Mouse (Mus musculus) hindbrain, embryonic 16.5 days (tissue): ENCODE data around the gene Hcar2. TPM values are rescaled to one million over a fixed set of nuclear protein-coding genes. Genes with fewer than 3 reads are reported as not detected.

Experiments used
- ATAC-seq: fragments of 200-750 bp; cut with Nextera tagmentation; 2 replicates; pipeline ENCODE4 v1.8.0; 2017; ENCODE audit warnings: moderate TSS enrichment, moderate library complexity
- H3K27ac ChIP-seq: fragments of 300-500 bp; sonication (generic); 2 replicates; pipeline ENCODE4 v1.5.1; 2014; ENCODE audit warnings: low read depth, mild to moderate bottlenecking, control low read depth, low read length, moderate library complexity
- H3K27me3 ChIP-seq: fragments of 300-500 bp; sonication (generic); replicated peaks from 2 replicates; pipeline ENCODE4 v1.6.1; 2014; ENCODE audit warnings: low read length; ENCODE audit not compliant: control insufficient read depth, insufficient read depth
- H3K36me3 ChIP-seq: fragments of 300-500 bp; sonication (generic); 2 replicates; pipeline ENCODE4 v1.6.1; 2014; ENCODE audit warnings: mild to moderate bottlenecking, low read length, moderate library complexity, mixed read lengths; ENCODE audit not compliant: control insufficient read depth, insufficient read depth
- H3K4me1 ChIP-seq: fragments of 300-500 bp; sonication (generic); 2 replicates; pipeline ENCODE4 v1.6.1; 2014; ENCODE audit warnings: low read depth, low read length; ENCODE audit not compliant: control insufficient read depth, insufficient read depth
- H3K4me2 ChIP-seq: fragments of 300-500 bp; sonication (generic); 2 replicates; pipeline ENCODE4 v1.6.1; 2014; ENCODE audit warnings: mild to moderate bottlenecking, low read length, control low read depth, moderate library complexity
- H3K4me3 ChIP-seq: fragments of 300-500 bp; sonication (generic); 2 replicates; pipeline ENCODE4 v1.5.1; 2014; ENCODE audit warnings: mild to moderate bottlenecking, low read length, control low read depth, moderate library complexity
- H3K9ac ChIP-seq: fragments of 300-500 bp; sonication (generic); 2 replicates; pipeline ENCODE4 v1.6.1; 2014; ENCODE audit warnings: low read depth, mild to moderate bottlenecking, control low read depth, low read length, moderate library complexity
- H3K9me3 ChIP-seq: fragments of 300-500 bp; sonication (generic); 2 replicates; pipeline ENCODE4 v1.6.1; 2014; ENCODE audit warnings: mild to moderate bottlenecking, low read length, moderate library complexity; ENCODE audit not compliant: control insufficient read depth
- WGBS: fragments of 180-500 bp; shearing (Covaris S2); extraction: QIAGEN DNeasy Blood & Tissue Kit; methylation state at CpG from one replicate; pipeline ENCODE4 v1.1.7; 2014; 5-methylcytosine and 5-hydroxymethylcytosine counted together
- polyA plus RNA-seq: library from polyadenylated mRNA; unstranded; fragments of >200 nt; fragmentation: Nextera tagmentation; extraction: Ambion mirVana; gene quantifications from 2 replicates; pipeline ENCODE4 v1.2.1, GENCODE M21; 2015

The Hcar2 gene
- polyA plus RNA-seq, 1 experiment from 2014 or later, result not detected

- Histone ChIP-seq H3K27ac (no peak overlapping the region), H3K4me2 (no peak overlapping the region), H3K9ac (no peak overlapping the region), H3K4me1 (no peaks in the 10 kb centered on the region), H3K36me3 (no peaks in the 10 kb centered on the region), H3K4me3 (no peak overlapping the region), H3K27me3 (no peaks in the 10 kb centered on the region), H3K9me3 (no peaks in the 10 kb centered on the region)
- no peak for ATAC-seq
- 42% methylated on average over 4 of the region's 4 CpGs for WGBS
Measured at GRCm38 (mm10) chr5:123843816-123844215, 21.5 kb downstream of the Hcar2 start.

- no peak for ATAC-seq
- Histone ChIP-seq H3K4me1 (no peaks in the 10 kb centered on the region), H3K36me3 (no peaks in the 10 kb centered on the region), H3K4me3 (no peak overlapping the region), H3K9me3 (no peaks in the 10 kb centered on the region), H3K9ac (no peak overlapping the region), H3K4me2 (no peak overlapping the region), H3K27me3 (no peaks in the 10 kb centered on the region), H3K27ac (no peak overlapping the region)
- WGBS, result 69% methylated on average over 3 of the region's 3 CpGs
Measured at GRCm38 (mm10) chr5:123842935-123843282, 22.4 kb downstream of the Hcar2 start.

GRCm38 (mm10) chr5:123842221-123842934, 22.9 kb downstream of the Hcar2 start:
- 69% methylated on average over 11 of the region's 11 CpGs for WGBS
- H3K9ac ChIP-seq, result no peak overlapping the region
- H3K27ac ChIP-seq, result no peak overlapping the region
- H3K27me3 ChIP-seq, result no peaks in the 10 kb centered on the region
- no peaks in the 10 kb centered on the region for H3K9me3 ChIP-seq
- no peaks in the 10 kb centered on the region for H3K4me1 ChIP-seq
- H3K4me3 ChIP-seq, result no peak overlapping the region
- ATAC-seq, result no peak
- no peaks in the 10 kb centered on the region for H3K36me3 ChIP-seq
- H3K4me2 ChIP-seq, result no peak overlapping the region

- WGBS, result 42% methylated on average over 4 of the region's 4 CpGs
- H3K27me3 ChIP-seq, result no peaks in the 10 kb centered on the region
- H3K27ac ChIP-seq, result no peak overlapping the region
- no peaks in the 10 kb centered on the region for H3K36me3 ChIP-seq
- no peak overlapping the region for H3K9ac ChIP-seq
- no peaks in the 10 kb centered on the region for H3K9me3 ChIP-seq
- no peaks in the 10 kb centered on the region for H3K4me1 ChIP-seq
- ATAC-seq, result no peak
- H3K4me2 ChIP-seq, result no peak overlapping the region
- H3K4me3 ChIP-seq, result no peak overlapping the region
Measured at GRCm38 (mm10) chr5:123837371-123837770, 27.9 kb downstream of the Hcar2 start.

- Histone ChIP-seq H3K9me3 (no peaks in the 10 kb centered on the region), H3K27me3 (no peaks in the 10 kb centered on the region), H3K4me3 (no peak overlapping the region), H3K9ac (no peak overlapping the region), H3K4me2 (no peak overlapping the region), H3K36me3 (no peaks in the 10 kb centered on the region), H3K4me1 (no peaks in the 10 kb centered on the region), H3K27ac (no peak overlapping the region)
- no peak for ATAC-seq
- WGBS, result 84% methylated on average over 3 of the region's 3 CpGs
Measured at GRCm38 (mm10) chr5:123834836-123835235, 30.5 kb downstream of the Hcar2 start.

GRCm38 (mm10) chr5:123832309-123832708, 33.0 kb downstream of the Hcar2 start:
- ATAC-seq, result no peak
- no peak overlapping the region for H3K9ac ChIP-seq

GRCm38 (mm10) chr5:123827659-123828091, 37.6 kb downstream of the Hcar2 start:
- Histone ChIP-seq H3K9me3 (no peaks in the 10 kb centered on the region), H3K4me3 (no peak overlapping the region), H3K9ac (no peak overlapping the region), H3K27ac (no peak overlapping the region), H3K36me3 (no peaks in the 10 kb centered on the region), H3K4me2 (no peak overlapping the region), H3K4me1 (no peaks in the 10 kb centered on the region), H3K27me3 (no peaks in the 10 kb centered on the region)
- 79% methylated on average over 6 of the region's 6 CpGs for WGBS
- no peak for ATAC-seq

More at GRCm38 (mm10) chr5:123832309-123832708, 33.0 kb downstream of the Hcar2 start:
- no peaks in the 10 kb centered on the region for H3K9me3 ChIP-seq
- no peaks in the 10 kb centered on the region for H3K27me3 ChIP-seq
- WGBS, result 89% methylated on average over 7 of the region's 7 CpGs
- H3K4me3 ChIP-seq, result no peak overlapping the region
- H3K4me1 ChIP-seq, result no peaks in the 10 kb centered on the region
- H3K27ac ChIP-seq, result no peak overlapping the region
- no peak overlapping the region for H3K4me2 ChIP-seq
- no peaks in the 10 kb centered on the region for H3K36me3 ChIP-seq

GRCm38 (mm10) chr5:123822706-123823105, 42.6 kb downstream of the Hcar2 start:
- 34% methylated on average over 7 of the region's 7 CpGs for WGBS
- Histone ChIP-seq H3K9ac (no peak overlapping the region), H3K4me2 (no peak overlapping the region), H3K9me3 (no peaks in the 10 kb centered on the region), H3K27me3 (no peaks in the 10 kb centered on the region), H3K4me3 (no peak overlapping the region), H3K36me3 (no peaks in the 10 kb centered on the region), H3K4me1 (no peaks in the 10 kb centered on the region), H3K27ac (no peak overlapping the region)
- ATAC-seq, result no peak

GRCm38 (mm10) chr5:123821264-123821571, 44.1 kb downstream of the Hcar2 start:
- Histone ChIP-seq H3K4me2 (no peak overlapping the region), H3K4me1 (no peaks in the 10 kb centered on the region), H3K9me3 (no peaks in the 10 kb centered on the region), H3K27ac (no peak overlapping the region), H3K4me3 (no peak overlapping the region), H3K9ac (no peak overlapping the region), H3K27me3 (no peaks in the 10 kb centered on the region), H3K36me3 (no peaks in the 10 kb centered on the region)
- ATAC-seq, result no peak
- WGBS, result 83% methylated on average over 3 of the region's 3 CpGs
